Mouse (Mus musculus) heart, postnatal 0 days (tissue): Measurements from ENCODE around the gene Trex1. TPM values are rescaled to one million over a fixed set of nuclear protein-coding genes. Genes with fewer than 3 reads are reported as not detected.
A peak's percentile ranks its signal among the peaks of the same experiment; 100 is the strongest.

ENCODE experiments used
- ATAC-seq: fragments of 200-750 bp; cut with Nextera tagmentation; 2 replicates; pipeline ENCODE4 v1.8.0; 2017; ENCODE audit warnings: low read depth, moderate number of reproducible peaks, moderate library complexity; ENCODE audit not compliant: insufficient read depth
- DNase-seq: peaks from one replicate; pipeline ENCODE4 v3.0.0-alpha.2; 2016; ENCODE audit warnings: low spot score
- H3K27ac ChIP-seq: fragments of 300-500 bp; sonication (generic); 2 replicates; pipeline ENCODE4 v1.5.1; 2014; ENCODE audit warnings: low read depth, mild to moderate bottlenecking
- H3K27me3 ChIP-seq: fragments of 300-500 bp; sonication (generic); 2 replicates; pipeline ENCODE4 v1.6.1; 2014; ENCODE audit warnings: low read length, mixed read lengths; ENCODE audit not compliant: control insufficient read depth, insufficient read depth
- H3K36me3 ChIP-seq: fragments of 300-500 bp; sonication (generic); replicated peaks from 2 replicates; pipeline ENCODE4 v1.6.1; 2014; ENCODE audit warnings: low read length, mixed read lengths; ENCODE audit not compliant: control insufficient read depth, insufficient read depth
- H3K4me1 ChIP-seq: fragments of 300-500 bp; sonication (generic); 2 replicates; pipeline ENCODE4 v1.6.1; 2014; ENCODE audit warnings: antibody characterized with exemption; ENCODE audit not compliant: control insufficient read depth, insufficient read depth
- H3K4me2 ChIP-seq: fragments of 300-500 bp; sonication (generic); 2 replicates; pipeline ENCODE4 v1.6.1; 2014; ENCODE audit warnings: low read depth, mild to moderate bottlenecking, low read length, moderate library complexity
- H3K4me3 ChIP-seq: fragments of 300-500 bp; sonication (generic); 2 replicates; pipeline ENCODE4 v1.5.1; 2014; ENCODE audit warnings: low read depth, low read length
- H3K9ac ChIP-seq: fragments of 300-500 bp; sonication (generic); replicated peaks from 2 replicates; pipeline ENCODE4 v1.6.1; 2014; ENCODE audit warnings: low read depth, low read length, mixed read lengths
- H3K9me3 ChIP-seq: fragments of 300-500 bp; sonication (generic); replicated peaks from 2 replicates; pipeline ENCODE4 v1.6.1; 2016; ENCODE audit warnings: low read length; ENCODE audit not compliant: control insufficient read depth
- CTCF ChIP-seq: IDR thresholded peaks from 2 replicates; pipeline ENCODE4 v1.5.1; 2016; ENCODE audit warnings: antibody characterized with exemption, control low read depth, low read depth
- EP300 ChIP-seq: IDR thresholded peaks from 2 replicates; pipeline ENCODE4 v1.6.1; 2016; ENCODE audit warnings: antibody characterized with exemption, low read depth
- WGBS: fragments of 180-500 bp; shearing (Covaris S2); extraction: QIAGEN DNeasy Blood & Tissue Kit; methylation state at CpG from one replicate; pipeline ENCODE4 v1.1.7; 2014; 5-methylcytosine and 5-hydroxymethylcytosine counted together
- polyA plus RNA-seq: library from polyadenylated mRNA; unstranded; fragments of >200 nt; fragmentation: Nextera tagmentation; extraction: Ambion mirVana; gene quantifications from 2 replicates; pipeline ENCODE4 v1.2.1, GENCODE M21; 2015
- total RNA-seq: library from RNA; depleted of rRNA; stranded (reverse); fragments of >200 nt; gene quantifications from 2 replicates; pipeline ENCODE4 v1.2.3, GENCODE M21; 2014; ENCODE audit warnings: low replicate concordance

The Trex1 gene
- total and polyA plus RNA-seq, 2 experiments from 2014 or later, result 14.6 to 44.2 TPM

- Histone ChIP-seq H3K9ac (no peak overlapping the region), H3K9me3 (no peaks in the 10 kb centered on the region), H3K4me1 (no peaks in the 10 kb centered on the region), H3K4me2 (no peak overlapping the region), H3K4me3 (no peak overlapping the region), H3K27me3 (no peaks in the 10 kb centered on the region), H3K27ac (no peak overlapping the region), H3K36me3 (no peaks in the 10 kb centered on the region)
- TF ChIP-seq CTCF (no peak), EP300 (no peak)
- WGBS, result 81% methylated on average over 7 of the region's 7 CpGs
- DNase-seq (no peak), ATAC-seq (no peak)
These were observed 28.5 kb downstream of the Trex1 start for GRCm38 (mm10) chr9:109031001-109031400.

DNA sequence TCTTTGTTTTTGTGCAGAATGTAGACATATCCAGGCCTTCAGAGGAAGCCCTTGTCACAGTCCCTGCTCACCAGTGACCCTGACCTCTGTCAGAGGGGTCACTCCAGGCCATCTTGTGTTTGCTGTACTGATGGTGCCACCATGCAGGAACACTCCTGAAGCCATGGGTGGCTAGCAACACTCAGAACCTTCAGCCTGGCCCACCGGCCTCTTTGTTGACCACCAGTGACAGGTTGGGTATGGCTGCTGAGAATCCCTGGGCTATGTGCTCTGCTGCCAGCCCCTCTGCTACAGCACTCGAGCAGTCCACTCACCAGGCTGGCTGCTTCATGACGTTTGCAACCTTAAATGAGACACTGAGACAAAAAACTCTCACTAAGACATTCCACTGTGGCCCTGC lies 29.2 kb downstream of the Trex1 start:
- Histone ChIP-seq H3K27ac (no peak overlapping the region), H3K9me3 (no peaks in the 10 kb centered on the region), H3K27me3 (no peaks in the 10 kb centered on the region), H3K4me2 (no peak overlapping the region), H3K9ac (no peak overlapping the region), H3K4me1 (no peaks in the 10 kb centered on the region), H3K4me3 (no peak overlapping the region), H3K36me3 (no peaks in the 10 kb centered on the region)
- WGBS, result 63% methylated on average over 3 of the region's 3 CpGs
- DNase-seq (no peak), ATAC-seq (no peak)
- TF ChIP-seq EP300 (no peak), CTCF (no peak)

GRCm38 (mm10) chr9:109028919-109029318 lies 30.6 kb downstream of the Trex1 start:
- 59% methylated on average over 5 of the region's 5 CpGs for WGBS
- no peak for ATAC-seq

GRCm38 (mm10) chr9:109028421-109028820 lies 31.1 kb downstream of the Trex1 start:
- DNase-seq (no peak), ATAC-seq (no peak)
- Histone ChIP-seq H3K4me3 (no peak overlapping the region), H3K4me1 (no peaks in the 10 kb centered on the region), H3K36me3 (no peaks in the 10 kb centered on the region), H3K4me2 (no peak overlapping the region), H3K9ac (no peak overlapping the region), H3K27me3 (no peaks in the 10 kb centered on the region), H3K9me3 (no peaks in the 10 kb centered on the region), H3K27ac (no peak overlapping the region)
- TF ChIP-seq EP300, result no peak
- TF ChIP-seq CTCF, result no peak
- 86% methylated on average over 3 of the region's 3 CpGs for WGBS

More at GRCm38 (mm10) chr9:109028919-109029318, 30.6 kb downstream of the Trex1 start:
- Histone ChIP-seq H3K4me3 (no peak overlapping the region), H3K9ac (no peak overlapping the region), H3K27ac (no peak overlapping the region), H3K36me3 (no peaks in the 10 kb centered on the region), H3K9me3 (no peaks in the 10 kb centered on the region), H3K4me2 (no peak overlapping the region), H3K4me1 (no peaks in the 10 kb centered on the region), H3K27me3 (no peaks in the 10 kb centered on the region)
- no peak for DNase-seq
- TF ChIP-seq CTCF, result no peak
- no peak for TF ChIP-seq EP300

- no peaks in the 10 kb centered on the region for H3K27me3 ChIP-seq
- DNase-seq (peak; percentile 50), ATAC-seq (peak; percentile 81)
- no peak overlapping the region for H3K4me3 ChIP-seq
- H3K4me1 ChIP-seq, result no peaks in the 10 kb centered on the region
- no peak overlapping the region for H3K9ac ChIP-seq
- H3K9me3 ChIP-seq, result no peaks in the 10 kb centered on the region
- TF ChIP-seq EP300, result no peak
- no peak for TF ChIP-seq CTCF
- WGBS, result 41% methylated on average over 8 of the region's 8 CpGs
- peak overlapping the region; percentile 48; the same call in 1 of the 2 replicates for H3K27ac ChIP-seq
- H3K36me3 ChIP-seq, result no peaks in the 10 kb centered on the region
- no peak overlapping the region for H3K4me2 ChIP-seq
These were observed 32.0 kb downstream of the Trex1 start for GRCm38 (mm10) chr9:109027521-109027920.
